Mouse (Mus musculus): ENCODE data around the gene Klrb1f. TPM values are rescaled to one million over a fixed set of nuclear protein-coding genes. Genes with fewer than 3 reads are reported as not detected.
A peak's percentile ranks its signal among the peaks of the same experiment; 100 is the strongest.
"Not testable (repeated sequence)": the region's sequence is repeated elsewhere in the genome, so short reads cannot be mapped to it uniquely, and the experiment has no call there.

The Klrb1f gene
- polyA plus RNA-seq, 1 experiment from 2014 or later: not detected

- Histone ChIP-seq H3K27ac (ENCODE audit: low read depth, low read length) (no peak overlapping the region), H3K36me3 (ENCODE audit: control insufficient read depth, insufficient read depth, low read length) (no peaks in the 10 kb centered on the region), H3K9ac (ENCODE audit: low read depth, low read length) (no peak overlapping the region), H3K4me3 (ENCODE audit: low read depth, low read length) (no peak overlapping the region), H3K4me2 (replicated peaks; ENCODE audit: low read depth, low read length) (no peak overlapping the region), H3K9me3 (ENCODE audit: control insufficient read depth, low read length) (no peaks in the 10 kb centered on the region), H3K4me1 (replicated peaks; ENCODE audit: control insufficient read depth, insufficient read depth, low read length) (no peaks in the 10 kb centered on the region), H3K27me3 (ENCODE audit: control insufficient read depth, insufficient read depth, low read length) (no peaks in the 10 kb centered on the region)
- ATAC-seq (ENCODE audit: low FRiP score) (no peak), DNase-seq (ENCODE audit: low spot score) (no peak)
These were observed 12.3 kb downstream of the Klrb1f start for GRCm38 (mm10) chr6:129058013-129058412.

GRCm38 (mm10) chr6:129065407-129065806 lies 19.7 kb downstream of the Klrb1f start:
- ATAC-seq (ENCODE audit: low FRiP score): no peak
- Histone ChIP-seq H3K4me2 (replicated peaks; ENCODE audit: low read depth, low read length) (no peak overlapping the region), H3K36me3 (ENCODE audit: control insufficient read depth, insufficient read depth, low read length) (no peaks in the 10 kb centered on the region), H3K9ac (ENCODE audit: low read depth, low read length) (no peak overlapping the region), H3K27ac (ENCODE audit: low read depth, low read length) (no peak overlapping the region), H3K4me1 (replicated peaks; ENCODE audit: control insufficient read depth, insufficient read depth, low read length) (no peaks in the 10 kb centered on the region), H3K4me3 (ENCODE audit: low read depth, low read length) (no peak overlapping the region), H3K27me3 (ENCODE audit: control insufficient read depth, insufficient read depth, low read length) (no peaks in the 10 kb centered on the region), H3K9me3 (ENCODE audit: control insufficient read depth, low read length) (no peaks in the 10 kb centered on the region)
- DNase-seq (ENCODE audit: low spot score): no peak
- 79% methylated on average over 3 of the region's 3 CpGs for WGBS

DNA sequence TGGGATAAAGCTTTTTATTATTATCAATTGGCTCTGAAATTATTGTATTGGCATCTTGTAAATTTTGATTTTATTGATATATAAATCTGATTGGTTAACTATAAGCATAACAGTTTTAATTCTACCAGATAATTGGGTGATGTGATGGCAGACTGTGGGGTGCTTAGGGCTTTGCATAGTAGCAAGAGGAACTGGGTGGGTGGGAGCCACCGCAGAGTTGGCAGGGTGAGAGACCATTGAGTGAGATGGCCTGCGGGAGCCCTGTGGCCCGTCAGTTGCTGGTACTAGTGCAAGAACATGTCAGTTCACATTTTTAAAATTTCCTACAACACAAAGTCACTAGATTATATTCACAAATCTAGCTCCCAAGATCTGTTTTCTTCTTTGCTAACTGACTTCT lies 20.2 kb downstream of the Klrb1f start:
- DNase-seq (ENCODE audit: low spot score): no peak

DNA sequence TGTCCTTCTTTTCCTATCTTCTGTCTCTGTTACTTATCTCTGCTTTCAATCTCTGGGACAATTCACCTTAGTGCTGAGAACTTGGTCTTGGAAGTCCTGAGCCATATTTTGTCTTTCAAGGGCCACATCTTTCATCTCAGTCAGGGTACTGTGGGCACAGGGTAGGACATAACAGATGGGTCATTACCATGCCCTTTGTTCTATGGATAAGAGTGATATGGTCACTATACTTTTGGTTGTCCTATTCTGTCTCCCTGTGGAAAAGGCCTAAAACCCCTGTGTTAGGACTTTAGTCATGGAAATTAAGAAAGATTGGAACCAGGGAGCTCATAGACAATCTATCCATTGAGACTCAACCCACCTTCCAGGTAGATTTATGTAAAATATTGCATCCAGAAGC lies 20.8 kb downstream of the Klrb1f start:
- Histone ChIP-seq H3K36me3 (ENCODE audit: control insufficient read depth, insufficient read depth, low read length) (no peaks in the 10 kb centered on the region), H3K9me3 (ENCODE audit: control insufficient read depth, low read length) (no peaks in the 10 kb centered on the region), H3K4me2 (replicated peaks; ENCODE audit: low read depth, low read length) (no peak overlapping the region), H3K4me3 (ENCODE audit: low read depth, low read length) (no peak overlapping the region), H3K27me3 (ENCODE audit: control insufficient read depth, insufficient read depth, low read length) (no peaks in the 10 kb centered on the region), H3K4me1 (replicated peaks; ENCODE audit: control insufficient read depth, insufficient read depth, low read length) (no peaks in the 10 kb centered on the region), H3K9ac (ENCODE audit: low read depth, low read length) (no peak overlapping the region), H3K27ac (ENCODE audit: low read depth, low read length) (no peak overlapping the region)
- DNase-seq (ENCODE audit: low spot score) (no peak), ATAC-seq (ENCODE audit: low FRiP score) (peak; percentile 54; the same call in 1 of the 2 replicates)

More for the DNA sequence above, 20.2 kb downstream of the Klrb1f start:
- H3K27ac ChIP-seq (ENCODE audit: low read depth, low read length): no peak overlapping the region
- ATAC-seq (ENCODE audit: low FRiP score): no peak
- H3K4me1 ChIP-seq (replicated peaks; ENCODE audit: control insufficient read depth, insufficient read depth, low read length): no peaks in the 10 kb centered on the region
- no peak overlapping the region for H3K9ac ChIP-seq (ENCODE audit: low read depth, low read length)
- no peak overlapping the region for H3K4me3 ChIP-seq (ENCODE audit: low read depth, low read length)
- H3K27me3 ChIP-seq (ENCODE audit: control insufficient read depth, insufficient read depth, low read length): no peaks in the 10 kb centered on the region
- 97% methylated on average over 3 of the region's 3 CpGs for WGBS
- no peak overlapping the region for H3K4me2 ChIP-seq (replicated peaks; ENCODE audit: low read depth, low read length)
- no peaks in the 10 kb centered on the region for H3K36me3 ChIP-seq (ENCODE audit: control insufficient read depth, insufficient read depth, low read length)
- no peaks in the 10 kb centered on the region for H3K9me3 ChIP-seq (ENCODE audit: control insufficient read depth, low read length)

DNA sequence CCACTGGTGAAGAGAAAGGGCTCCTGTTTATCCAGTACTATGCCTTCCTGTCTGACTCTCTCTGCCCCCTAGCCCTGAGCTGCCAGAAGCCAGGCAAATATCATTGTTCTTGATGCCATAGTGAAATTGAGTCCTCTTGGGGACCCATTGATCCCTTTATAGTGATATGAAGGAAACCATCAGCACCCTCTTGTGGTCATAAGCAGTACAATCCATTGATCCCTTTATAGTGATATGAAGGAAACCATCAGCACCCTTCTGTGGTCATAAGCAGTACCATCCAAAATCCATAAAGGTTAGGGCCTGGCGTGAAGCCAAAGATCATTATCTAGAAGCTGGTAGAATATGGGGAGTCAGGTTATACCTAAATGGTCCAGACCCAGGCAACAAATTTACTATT lies 21.3 kb downstream of the Klrb1f start:
- Histone ChIP-seq H3K9me3 (ENCODE audit: control insufficient read depth, low read length) (no peaks in the 10 kb centered on the region), H3K4me1 (replicated peaks; ENCODE audit: control insufficient read depth, insufficient read depth, low read length) (no peaks in the 10 kb centered on the region), H3K36me3 (ENCODE audit: control insufficient read depth, insufficient read depth, low read length) (no peaks in the 10 kb centered on the region), H3K4me2 (replicated peaks; ENCODE audit: low read depth, low read length) (no peak overlapping the region), H3K27ac (ENCODE audit: low read depth, low read length) (no peak overlapping the region), H3K9ac (ENCODE audit: low read depth, low read length) (no peak overlapping the region), H3K27me3 (ENCODE audit: control insufficient read depth, insufficient read depth, low read length) (no peaks in the 10 kb centered on the region), H3K4me3 (ENCODE audit: low read depth, low read length) (no peak overlapping the region)
- peak; percentile 52 for DNase-seq (ENCODE audit: low spot score)
- WGBS: 67% methylated on average over 1 of the region's 1 CpGs
- ATAC-seq (ENCODE audit: low FRiP score): peak; percentile 80

GRCm38 (mm10) chr6:129085098-129085497 lies 39.4 kb downstream of the Klrb1f start:
- no peak overlapping the region for H3K27ac ChIP-seq (ENCODE audit: low read depth, low read length)
- DNase-seq (ENCODE audit: low spot score) (no peak), ATAC-seq (ENCODE audit: low FRiP score) (no peak)
- no peaks in the 10 kb centered on the region for H3K4me1 ChIP-seq (replicated peaks; ENCODE audit: control insufficient read depth, insufficient read depth, low read length)
- no peak overlapping the region for H3K4me3 ChIP-seq (ENCODE audit: low read depth, low read length)
- no peak overlapping the region for H3K9ac ChIP-seq (ENCODE audit: low read depth, low read length)
- no peaks in the 10 kb centered on the region for H3K36me3 ChIP-seq (ENCODE audit: control insufficient read depth, insufficient read depth, low read length)
- H3K9me3 ChIP-seq (ENCODE audit: control insufficient read depth, low read length): no peaks in the 10 kb centered on the region
- 77% methylated on average over 6 of the region's 6 CpGs for WGBS
- H3K4me2 ChIP-seq (replicated peaks; ENCODE audit: low read depth, low read length): no peak overlapping the region
- H3K27me3 ChIP-seq (ENCODE audit: control insufficient read depth, insufficient read depth, low read length): no peaks in the 10 kb centered on the region

DNA sequence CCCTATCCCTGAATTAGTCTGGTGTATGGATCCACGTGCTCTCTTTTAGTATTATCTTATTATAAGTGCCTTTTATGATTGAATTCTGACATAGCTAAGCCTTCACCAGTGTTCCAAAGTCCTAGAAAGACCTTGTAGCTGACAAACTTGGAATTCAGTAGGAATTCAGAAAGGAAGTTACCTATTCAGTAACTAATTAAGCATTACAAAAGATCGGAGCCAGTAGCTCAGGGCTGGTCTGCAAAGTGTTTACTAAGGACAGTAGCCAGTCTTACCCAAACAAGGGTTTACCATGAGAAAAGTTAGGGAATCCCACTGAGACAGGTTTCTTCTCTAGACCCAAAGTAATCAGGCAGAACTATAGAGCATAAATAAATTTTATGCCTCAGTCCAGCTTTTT lies 40.3 kb downstream of the Klrb1f start:
- not testable (repeated sequence) for H3K9me3 ChIP-seq (ENCODE audit: control insufficient read depth, low read length); H3K27ac ChIP-seq (ENCODE audit: low read depth, low read length); H3K4me1 ChIP-seq (replicated peaks; ENCODE audit: control insufficient read depth, insufficient read depth, low read length); H3K4me3 ChIP-seq (ENCODE audit: low read depth, low read length); H3K36me3 ChIP-seq (ENCODE audit: control insufficient read depth, insufficient read depth, low read length); ATAC-seq (ENCODE audit: low FRiP score); H3K9ac ChIP-seq (ENCODE audit: low read depth, low read length); H3K27me3 ChIP-seq (ENCODE audit: control insufficient read depth, insufficient read depth, low read length); DNase-seq (ENCODE audit: low spot score); H3K4me2 ChIP-seq (replicated peaks; ENCODE audit: low read depth, low read length)
- WGBS: 80% methylated on average over 2 of the region's 2 CpGs

DNA sequence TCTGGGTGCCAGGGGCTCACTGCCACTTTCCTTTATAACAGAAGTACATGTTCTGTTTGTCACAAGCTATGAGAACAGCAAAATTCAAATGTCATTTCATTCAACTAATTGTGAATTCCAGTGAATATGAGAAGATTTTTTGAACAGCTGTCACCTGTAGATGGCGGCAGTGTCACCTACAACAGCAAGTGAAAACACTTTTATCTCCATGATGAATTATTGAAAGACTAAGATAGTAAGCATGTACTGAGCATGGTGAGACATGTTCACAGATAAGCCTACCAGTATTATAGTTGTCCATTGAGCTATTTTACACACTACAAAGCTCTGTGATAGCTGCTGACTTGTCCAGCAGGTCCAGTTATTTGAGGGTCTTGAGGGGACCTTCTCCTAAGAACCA lies 42.5 kb downstream of the Klrb1f start:
- H3K9me3 ChIP-seq (ENCODE audit: control insufficient read depth, low read length): no peaks in the 10 kb centered on the region
- H3K9ac ChIP-seq (ENCODE audit: low read depth, low read length): no peak overlapping the region
- H3K4me2 ChIP-seq (replicated peaks; ENCODE audit: low read depth, low read length): no peak overlapping the region
- DNase-seq (ENCODE audit: low spot score): no peak
- H3K4me1 ChIP-seq (replicated peaks; ENCODE audit: control insufficient read depth, insufficient read depth, low read length): no peaks in the 10 kb centered on the region
- H3K36me3 ChIP-seq (ENCODE audit: control insufficient read depth, insufficient read depth, low read length): no peaks in the 10 kb centered on the region
- no peak for ATAC-seq (ENCODE audit: low FRiP score)
- 92% methylated on average over 1 of the region's 1 CpGs for WGBS
- no peaks in the 10 kb centered on the region for H3K27me3 ChIP-seq (ENCODE audit: control insufficient read depth, insufficient read depth, low read length)
- no peak overlapping the region for H3K4me3 ChIP-seq (ENCODE audit: low read depth, low read length)
- H3K27ac ChIP-seq (ENCODE audit: low read depth, low read length): no peak overlapping the region

DNA sequence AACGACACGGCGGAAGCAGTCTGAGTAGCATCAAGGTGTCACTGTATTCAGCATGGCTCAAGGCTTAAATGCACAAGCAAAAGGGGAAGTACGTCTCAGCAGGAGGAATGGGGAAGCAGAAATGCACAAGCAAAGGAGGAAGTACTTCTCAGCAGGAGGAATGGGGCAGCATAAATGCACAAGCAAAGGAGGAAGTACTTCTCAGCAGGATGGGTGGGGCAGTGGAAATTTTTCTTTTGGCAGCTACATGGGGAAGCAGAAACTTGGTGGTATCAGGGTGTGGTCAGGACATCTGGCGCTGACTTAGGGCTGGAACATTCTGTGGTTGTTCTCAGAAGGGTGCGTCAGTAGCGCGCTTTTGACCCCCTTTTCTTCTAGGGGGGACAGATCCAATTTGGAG lies 42.9 kb downstream of the Klrb1f start:
- WGBS: 98% methylated on average over 8 of the region's 8 CpGs
- DNase-seq (ENCODE audit: low spot score); ATAC-seq (ENCODE audit: low FRiP score); H3K4me3 ChIP-seq (ENCODE audit: low read depth, low read length); H3K9me3 ChIP-seq (ENCODE audit: control insufficient read depth, low read length); H3K27me3 ChIP-seq (ENCODE audit: control insufficient read depth, insufficient read depth, low read length); H3K4me1 ChIP-seq (replicated peaks; ENCODE audit: control insufficient read depth, insufficient read depth, low read length); H3K36me3 ChIP-seq (ENCODE audit: control insufficient read depth, insufficient read depth, low read length); H3K27ac ChIP-seq (ENCODE audit: low read depth, low read length); H3K4me2 ChIP-seq (replicated peaks; ENCODE audit: low read depth, low read length); H3K9ac ChIP-seq (ENCODE audit: low read depth, low read length): not testable (repeated sequence)

Measured in hindbrain, embryonic 11.5 days (tissue).